Mouse (Mus musculus) brown adipose tissue, adult 24 weeks (tissue): ENCODE results near the gene Dnase1l3. TPM values are rescaled to one million over a fixed set of nuclear protein-coding genes. Genes with fewer than 3 reads are reported as not detected.

Experiments
- H3K27ac ChIP-seq: fragments of 200-500 bp; replicated peaks from 2 replicates; pipeline ENCODE4 v1.5.1; 2012; ENCODE audit warnings: low read depth, mild to moderate bottlenecking, low read length
- H3K4me1 ChIP-seq: fragments of 200-500 bp; 2 replicates; pipeline ENCODE4 v1.6.1; 2012; ENCODE audit warnings: low read length, mixed read lengths; ENCODE audit not compliant: control insufficient read depth, insufficient read depth, insufficient read length
- H3K4me3 ChIP-seq: fragments of 200-500 bp; 2 replicates; pipeline ENCODE4 v1.5.1; 2012; ENCODE audit warnings: low read depth, mild to moderate bottlenecking, low read length, moderate library complexity; ENCODE audit not compliant: insufficient read depth
- polyA plus RNA-seq: library from polyadenylated mRNA; stranded (reverse); fragments of >200 nt; gene quantifications from 2 replicates; pipeline ENCODE4 v1.2.4, GENCODE M21; 2012; ENCODE audit not compliant: missing spikeins, insufficient read depth, insufficient read length

Gene Dnase1l3
- polyA plus RNA-seq, result not detected in 2 replicates

GRCm38 (mm10) chr14:7994271-7994767 lies at the start of gene Dnase1l3:
Gene Dnase1l3 (minus strand): TSS chr14:7994573.
- Histone ChIP-seq H3K4me1 (no peaks in the 10 kb centered on the region), H3K27ac (no peak within 1 kb of the TSS), H3K4me3 (no peak within 1 kb of the TSS)

- Histone ChIP-seq H3K27ac (no peak overlapping the region), H3K4me1 (peaks cover 2% of the 10 kb centered on the region), H3K4me3 (no peak overlapping the region)
Observed at GRCm38 (mm10) chr14:8042577-8042976, 48.2 kb upstream of the Dnase1l3 start.

- Histone ChIP-seq H3K4me1 (peaks cover 3% of the 10 kb centered on the region), H3K27ac (no peak overlapping the region)
Observed at GRCm38 (mm10) chr14:8042120-8042519, 47.7 kb upstream of the Dnase1l3 start.

GRCm38 (mm10) chr14:8040911-8041678 lies 46.7 kb upstream of the Dnase1l3 start:
- peaks cover 6% of the 10 kb centered on the region for H3K4me1 ChIP-seq
- H3K4me3 ChIP-seq, result no peak overlapping the region
- no peak overlapping the region for H3K27ac ChIP-seq

More at GRCm38 (mm10) chr14:8042120-8042519, 47.7 kb upstream of the Dnase1l3 start:
- no peak overlapping the region for H3K4me3 ChIP-seq

- Histone ChIP-seq H3K4me1 (peaks cover 12% of the 10 kb centered on the region), H3K4me3 (no peak overlapping the region), H3K27ac (0 out of 2 replicates have a peak overlapping the region, but pooled peaks have one; percentile 56)
Observed at GRCm38 (mm10) chr14:8040179-8040578, 45.8 kb upstream of the Dnase1l3 start.

- Histone ChIP-seq H3K27ac (peak overlapping the region; percentile 62), H3K4me3 (no peak overlapping the region), H3K4me1 (peaks cover 15% of the 10 kb centered on the region)
Observed at GRCm38 (mm10) chr14:8038791-8039448, 44.5 kb upstream of the Dnase1l3 start.

GRCm38 (mm10) chr14:8038150-8038549 lies 43.8 kb upstream of the Dnase1l3 start:
- Histone ChIP-seq H3K27ac (peak overlapping the region; percentile 37; the same call in 1 of the 2 replicates), H3K4me3 (no peak overlapping the region), H3K4me1 (peaks cover 15% of the 10 kb centered on the region)

- Histone ChIP-seq H3K4me3 (no peak overlapping the region), H3K4me1 (peaks cover 18% of the 10 kb centered on the region), H3K27ac (no peak overlapping the region)
Observed at GRCm38 (mm10) chr14:8036406-8036805, 42.0 kb upstream of the Dnase1l3 start.

- Histone ChIP-seq H3K4me1 (peaks cover 18% of the 10 kb centered on the region), H3K4me3 (no peak overlapping the region), H3K27ac (peak overlapping the region; percentile 72; the same call in 1 of the 2 replicates)
Observed at GRCm38 (mm10) chr14:8035951-8036350, 41.6 kb upstream of the Dnase1l3 start.

- Histone ChIP-seq H3K27ac (peak overlapping the region; percentile 84), H3K4me3 (no peak overlapping the region), H3K4me1 (peaks cover 20% of the 10 kb centered on the region)
Observed at GRCm38 (mm10) chr14:8034561-8034960, 40.2 kb upstream of the Dnase1l3 start.

GRCm38 (mm10) chr14:8032087-8032944 lies 37.9 kb upstream of the Dnase1l3 start:
- 0 out of 2 replicates have a peak overlapping the region, but pooled peaks have one; percentile 4 for H3K27ac ChIP-seq
- H3K4me1 ChIP-seq, result peaks cover 18% of the 10 kb centered on the region
- H3K4me3 ChIP-seq, result no peak overlapping the region

- peaks cover 9% of the 10 kb centered on the region for H3K4me1 ChIP-seq
- H3K4me3 ChIP-seq, result no peak overlapping the region
- peak overlapping the region; percentile 77 for H3K27ac ChIP-seq
Observed at GRCm38 (mm10) chr14:8030535-8030934, 36.2 kb upstream of the Dnase1l3 start.

- H3K4me3 ChIP-seq, result no peak overlapping the region
- peak overlapping the region; percentile 77 for H3K27ac ChIP-seq
- peaks cover 5% of the 10 kb centered on the region for H3K4me1 ChIP-seq
Observed at GRCm38 (mm10) chr14:8029752-8030151, 35.4 kb upstream of the Dnase1l3 start.

GRCm38 (mm10) chr14:8028086-8028485 lies 33.7 kb upstream of the Dnase1l3 start:
- Histone ChIP-seq H3K4me1 (peaks cover 5% of the 10 kb centered on the region), H3K4me3 (no peak overlapping the region)

More at GRCm38 (mm10) chr14:8028086-8028485, 33.7 kb upstream of the Dnase1l3 start:
- no peak overlapping the region for H3K27ac ChIP-seq
